Mouse (Mus musculus) liver, embryonic 14.5 days (tissue): ENCODE measurements around the gene Rps6kc1.

Experiments
- CTCF ChIP-seq: IDR thresholded peaks from 2 replicates; pipeline ENCODE4 v1.5.1; 2016; ENCODE audit warnings: antibody characterized with exemption, low read depth, control low read depth
- EP300 ChIP-seq: IDR thresholded peaks from 2 replicates; pipeline ENCODE4 v1.6.1; 2016; ENCODE audit warnings: antibody characterized with exemption, low read depth

DNA sequence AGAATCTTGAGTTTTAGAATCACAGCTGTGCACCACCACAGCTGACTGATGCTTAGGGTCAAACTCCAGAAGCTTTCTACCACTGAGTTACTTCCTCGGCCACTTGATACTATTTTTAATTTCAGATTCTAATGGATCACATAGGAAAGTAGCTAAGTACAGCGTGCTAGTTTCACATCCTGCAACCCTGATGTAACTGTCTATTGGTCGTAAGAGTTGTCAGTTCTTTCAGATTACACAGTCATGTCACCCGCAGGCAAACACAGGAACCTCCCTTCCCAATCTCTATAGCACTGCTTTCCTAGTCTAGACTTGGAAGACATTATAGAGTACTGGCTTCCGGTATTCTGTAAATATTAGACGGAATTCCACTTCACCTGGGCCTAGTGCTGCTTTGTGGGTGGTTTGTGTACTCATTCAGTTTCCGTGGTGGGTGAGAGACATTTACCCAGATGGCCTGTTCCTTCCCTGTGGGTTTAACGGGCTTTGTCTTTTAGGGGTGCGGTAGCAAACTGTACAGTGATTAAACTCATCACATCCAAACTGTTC is 85.0 kb downstream of the Rps6kc1 start:
- TF ChIP-seq CTCF (no peak), EP300 (no peak)
